Mouse (Mus musculus) NIH3T3 (cell line): ENCODE measurements at regions not wholly inside any gene's neighbourhood (a gene's known extent, or its start where the extent isn't known, plus 50 kb on each side); places are given as distances from the start of the nearest gene placed in this dataset.

ENCODE experiments used
- DNase-seq: peaks from one replicate; pipeline ENCODE4 v3.0.0-alpha.2; 2012; ENCODE audit warnings: low read depth

GRCm38 (mm10) chr8:44656031-44656430 is 279.2 kb upstream of the Fat1 start:
- no peak for DNase-seq

DNA sequence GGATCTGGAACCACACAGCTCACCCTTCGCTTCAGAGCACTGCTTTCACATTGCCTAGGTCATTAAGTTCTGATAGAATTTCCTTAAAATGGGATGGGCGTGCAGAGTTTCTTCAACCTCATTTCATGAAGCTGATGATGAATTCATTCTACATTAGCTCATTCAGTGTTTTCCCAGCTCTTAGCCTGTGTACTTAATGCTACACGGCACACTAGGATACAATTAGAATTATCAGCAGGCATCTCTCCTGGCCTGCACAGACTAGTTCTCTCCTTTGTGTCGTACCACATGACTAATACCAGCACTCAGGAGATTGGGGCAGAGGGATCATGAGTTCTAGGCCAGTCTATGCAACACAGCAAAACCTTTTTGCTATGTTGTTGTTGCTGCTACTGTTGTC is 278.8 kb upstream of the Fat1 start:
- DNase-seq: no peak

DNA sequence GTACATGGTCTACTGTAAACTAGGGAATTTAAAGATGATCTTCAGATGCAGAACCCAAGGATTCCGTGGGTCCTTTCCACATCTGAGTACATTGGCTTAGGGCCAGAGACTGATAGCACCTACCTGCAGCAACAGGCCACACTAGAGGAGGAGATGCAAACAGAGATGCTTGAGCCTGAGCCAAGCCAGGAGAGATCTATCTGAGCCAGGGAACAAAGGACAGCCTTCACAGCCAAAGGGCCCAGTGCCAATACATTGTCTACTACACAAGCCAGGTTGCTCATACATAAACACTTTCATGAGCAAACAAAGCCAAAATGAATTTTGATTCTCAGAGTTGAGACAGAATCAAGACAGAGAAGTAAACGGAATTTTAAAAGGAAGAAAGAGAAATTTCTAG is 273.6 kb upstream of the Fat1 start:
- no peak for DNase-seq

- no peak for DNase-seq
Observed at GRCm38 (mm10) chr8:44687126-44687525, 248.1 kb upstream of the Fat1 start.

DNA sequence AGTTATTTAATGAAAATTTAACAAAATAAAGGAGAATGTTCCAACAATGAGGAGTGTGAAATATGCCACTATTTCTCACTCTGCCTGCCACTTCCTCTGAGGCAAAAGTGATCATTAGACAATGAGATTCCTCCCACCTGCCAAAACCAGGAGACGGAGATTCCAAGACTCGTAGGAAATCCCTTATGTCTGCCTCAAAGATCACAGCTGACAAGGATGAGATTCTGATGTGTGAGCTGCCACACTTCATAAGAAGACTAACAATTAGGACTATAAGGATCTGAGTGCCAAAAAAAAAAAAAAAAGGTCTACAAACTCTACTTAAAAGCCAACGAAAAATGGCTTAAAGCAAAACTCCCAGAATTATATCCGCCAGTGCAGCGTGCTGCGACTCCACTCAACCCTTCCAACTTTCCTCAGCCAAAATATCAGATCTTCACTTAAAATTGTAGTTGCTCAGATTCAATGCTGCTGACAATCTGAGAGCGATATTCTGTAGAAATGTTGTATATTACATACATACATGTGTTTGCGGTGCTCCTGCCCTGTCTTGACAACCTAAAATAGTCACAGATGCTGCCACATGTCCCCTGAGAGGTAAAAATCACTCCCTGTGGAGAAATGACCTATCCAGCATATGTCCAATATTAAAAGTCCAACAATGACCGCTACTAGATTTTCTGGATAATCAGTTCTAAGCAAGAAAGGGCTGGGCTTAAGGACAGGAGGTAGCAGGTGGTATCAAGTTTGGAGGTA is 245.2 kb upstream of the Fat1 start:
- DNase-seq: no peak

GRCm38 (mm10) chr8:44690593-44690950 is 244.7 kb upstream of the Fat1 start:
- no peak for DNase-seq

GRCm38 (mm10) chr8:44691140-44691539 is 244.1 kb upstream of the Fat1 start:
- DNase-seq: no peak

DNA sequence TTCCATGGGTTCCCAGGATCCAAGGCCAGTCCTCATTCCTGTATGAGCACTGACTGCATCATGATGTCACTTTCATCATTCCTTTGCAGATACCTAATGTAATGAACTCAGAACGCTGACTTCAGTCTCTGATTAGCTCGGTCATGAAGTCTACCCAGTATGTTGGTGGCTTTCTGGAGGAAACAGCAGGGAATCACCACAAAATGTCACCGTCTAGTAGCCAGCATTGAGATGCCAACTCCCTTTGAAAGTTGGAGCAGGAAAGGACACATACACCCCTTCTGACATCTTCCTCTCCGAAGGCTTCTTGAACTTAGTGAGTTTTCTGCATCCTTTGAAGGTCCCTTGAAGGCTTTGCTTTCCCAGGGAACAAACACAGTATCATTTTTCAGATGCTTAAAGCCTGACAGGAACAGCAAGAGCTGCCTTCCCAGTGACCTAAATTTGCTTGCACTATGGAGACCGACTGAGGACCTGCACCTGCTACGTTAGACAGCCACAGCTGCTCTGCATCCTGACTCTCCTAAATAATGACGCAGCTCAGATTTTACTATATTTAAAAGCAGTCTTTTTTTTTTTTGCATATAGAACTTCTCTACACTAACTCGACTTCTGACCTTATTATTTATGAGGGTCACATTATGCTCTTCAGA is 243.1 kb upstream of the Fat1 start:
- DNase-seq: no peak

DNA sequence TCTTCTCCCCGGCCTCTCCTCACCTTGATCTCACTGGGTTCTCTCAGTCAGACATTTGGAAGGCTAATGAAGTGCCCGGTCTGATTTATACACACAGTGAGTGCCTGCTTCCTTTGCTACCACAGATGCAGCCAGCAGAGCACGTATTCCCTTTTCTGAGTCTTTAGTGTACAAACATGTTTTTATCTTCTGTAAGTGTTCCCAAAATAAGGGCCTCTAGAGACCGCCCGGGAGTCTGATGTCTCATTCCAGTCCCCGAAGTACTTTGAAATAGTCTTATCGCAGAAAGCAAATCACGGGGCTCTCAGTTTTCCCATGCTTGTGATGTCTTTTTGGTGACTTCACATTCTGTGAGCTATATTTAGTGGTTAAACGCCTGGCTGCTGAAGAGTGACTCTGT is 240.4 kb upstream of the Fat1 start:
- no peak for DNase-seq

GRCm38 (mm10) chr8:44696066-44696853 is 239.0 kb upstream of the Fat1 start:
- no peak for DNase-seq

GRCm38 (mm10) chr8:44699384-44700105 is 235.7 kb upstream of the Fat1 start:
- no peak for DNase-seq

DNA sequence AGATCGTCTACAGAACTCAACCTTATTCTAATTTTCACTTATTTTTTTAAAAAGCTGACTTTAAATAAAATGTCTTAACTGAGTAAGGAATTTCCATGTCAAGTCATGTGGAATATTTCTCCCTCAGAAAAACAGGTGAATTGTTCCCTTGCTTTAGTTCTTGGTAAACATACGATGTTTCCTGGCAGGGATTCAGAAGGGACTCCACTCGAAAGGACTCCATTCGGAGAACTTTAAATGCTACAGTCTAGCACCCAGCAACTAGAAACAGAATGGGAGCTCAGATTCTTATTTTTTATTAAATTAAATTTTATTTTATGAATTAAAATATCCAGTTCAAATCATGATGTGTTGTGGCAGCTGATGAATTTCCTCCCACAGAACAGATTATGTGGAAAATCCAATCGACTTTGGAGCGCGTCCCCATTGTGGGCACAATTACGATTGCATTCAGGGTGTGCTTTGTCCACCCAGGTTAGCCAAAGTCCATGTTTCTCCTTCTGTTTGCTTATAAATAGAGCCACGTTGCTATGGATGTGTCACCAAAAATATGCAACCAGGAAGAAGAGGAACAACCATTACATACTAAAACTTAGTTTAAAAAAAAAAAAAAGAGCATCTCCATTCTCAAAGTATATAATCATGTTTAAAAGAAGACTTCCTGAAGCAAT is 230.5 kb upstream of the Fat1 start:
- no peak for DNase-seq

GRCm38 (mm10) chr8:44708659-44709170 is 226.5 kb upstream of the Fat1 start:
- no peak for DNase-seq

- DNase-seq: no peak
Observed at GRCm38 (mm10) chr8:44709171-44709940, 225.9 kb upstream of the Fat1 start.

DNA sequence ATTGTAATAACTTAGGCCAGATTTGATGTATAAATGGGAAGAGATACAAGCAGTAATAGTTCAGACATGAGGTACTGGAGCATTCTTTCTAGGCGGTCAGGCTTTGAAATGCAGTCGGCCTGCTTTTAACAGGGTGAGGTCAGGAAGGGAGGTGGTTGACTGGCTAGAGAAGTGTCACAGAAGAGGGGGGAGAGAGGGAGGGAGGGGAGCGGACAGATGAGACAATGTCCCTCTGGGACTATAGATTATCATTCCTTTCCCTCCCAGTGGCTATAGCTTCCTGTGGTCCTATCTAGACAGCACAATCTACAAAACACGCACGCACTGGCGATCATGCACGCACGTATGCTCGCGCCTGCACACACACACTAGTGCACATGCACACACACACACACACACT is 200.7 kb upstream of the Fat1 start:
- no peak for DNase-seq

DNA sequence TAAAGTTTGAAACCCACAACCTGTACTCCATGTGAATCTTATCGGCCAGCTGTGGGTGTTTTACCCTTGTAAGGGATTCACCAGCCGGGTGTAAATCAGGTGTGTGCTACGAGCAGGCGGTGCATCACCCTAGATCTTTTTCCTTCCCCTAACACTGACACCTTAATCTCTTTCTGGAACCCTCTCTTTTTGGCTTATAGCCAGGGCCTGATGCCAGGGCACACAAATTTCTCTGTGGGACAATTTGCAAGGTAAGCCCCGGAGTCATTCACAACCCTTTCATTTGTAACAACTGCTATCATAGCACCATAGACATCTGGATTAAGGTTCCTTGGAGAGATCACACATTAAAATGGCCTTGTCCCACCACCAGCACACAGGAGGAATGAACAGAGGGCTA is 199.4 kb upstream of the Fat1 start:
- no peak for DNase-seq

- DNase-seq: peak; percentile 39
Observed at GRCm38 (mm10) chr8:44743353-44743752, 191.9 kb upstream of the Fat1 start.

GRCm38 (mm10) chr8:44744991-44745658 is 190.1 kb upstream of the Fat1 start:
- no peak for DNase-seq

DNA sequence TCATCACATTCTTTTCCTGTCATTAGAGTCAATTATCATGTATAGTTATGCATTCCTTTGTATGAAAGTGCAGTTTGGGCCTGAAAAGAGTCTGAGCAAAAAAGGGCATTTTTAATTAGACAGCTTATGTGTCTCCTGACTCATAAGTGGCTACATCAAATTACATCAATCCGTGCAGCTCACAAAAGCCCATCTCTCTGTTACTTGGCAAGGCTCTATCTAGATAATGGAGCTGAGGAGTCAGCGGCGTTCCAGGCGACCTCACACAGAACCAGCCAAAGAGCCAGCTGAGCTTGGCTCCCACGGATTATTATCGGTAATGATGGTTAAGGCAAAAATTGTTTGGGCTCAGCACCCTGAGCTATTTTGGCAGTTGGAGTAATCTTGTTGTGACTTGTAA is 176.5 kb upstream of the Fat1 start:
- peak; percentile 3 for DNase-seq

GRCm38 (mm10) chr8:44762731-44763130 is 172.5 kb upstream of the Fat1 start:
- DNase-seq: no peak
